Mouse (Mus musculus) monocyte, adult 2 months (primary cell): ENCODE measurements around the gene Exoc3l.

Experiments used
- DNase-seq, 2 experiments: peaks; one replicate each; pipeline ENCODE4 v3.0.0; 2022; ENCODE audit warnings: low spot score in 2 of 2, low read depth in 1 of 2

The Exoc3l gene

DNA sequence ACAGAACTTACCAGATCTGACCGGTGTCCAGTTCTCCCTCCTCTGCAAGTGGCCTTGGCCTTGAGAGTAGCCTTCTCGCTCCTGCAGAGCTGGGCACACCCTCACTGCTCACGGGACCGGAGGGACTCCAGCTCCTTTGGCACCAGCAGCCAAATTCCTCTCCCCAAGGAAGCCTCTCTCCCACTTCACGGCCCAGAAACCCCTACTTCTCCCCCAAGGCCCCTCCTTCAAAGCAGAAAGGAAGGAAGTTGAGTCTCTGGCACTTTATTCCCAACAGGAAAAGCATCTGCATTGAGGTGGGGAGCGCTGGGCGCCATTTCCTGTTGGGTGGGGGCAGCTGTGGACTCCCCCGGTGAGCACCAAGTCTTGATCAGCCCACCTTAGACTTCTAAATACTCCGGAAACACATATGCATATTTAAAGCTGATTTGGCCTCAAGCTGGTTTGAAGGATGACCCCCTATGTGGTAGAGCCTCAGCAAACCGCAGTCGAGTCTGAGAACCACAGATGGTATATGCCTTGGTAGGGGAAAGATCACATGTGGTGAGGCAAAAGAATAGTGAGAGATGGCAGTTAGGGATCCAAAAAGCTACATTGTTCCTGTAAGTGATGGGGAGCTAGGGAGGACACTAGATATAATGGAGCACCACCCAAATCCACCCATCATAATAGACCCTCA lies at the start of gene Exoc3l:
Gene Exoc3l, minus strand, starts transcription at position 207 of the 679 bp plus-strand sequence.
- no peak for DNase-seq

DNA sequence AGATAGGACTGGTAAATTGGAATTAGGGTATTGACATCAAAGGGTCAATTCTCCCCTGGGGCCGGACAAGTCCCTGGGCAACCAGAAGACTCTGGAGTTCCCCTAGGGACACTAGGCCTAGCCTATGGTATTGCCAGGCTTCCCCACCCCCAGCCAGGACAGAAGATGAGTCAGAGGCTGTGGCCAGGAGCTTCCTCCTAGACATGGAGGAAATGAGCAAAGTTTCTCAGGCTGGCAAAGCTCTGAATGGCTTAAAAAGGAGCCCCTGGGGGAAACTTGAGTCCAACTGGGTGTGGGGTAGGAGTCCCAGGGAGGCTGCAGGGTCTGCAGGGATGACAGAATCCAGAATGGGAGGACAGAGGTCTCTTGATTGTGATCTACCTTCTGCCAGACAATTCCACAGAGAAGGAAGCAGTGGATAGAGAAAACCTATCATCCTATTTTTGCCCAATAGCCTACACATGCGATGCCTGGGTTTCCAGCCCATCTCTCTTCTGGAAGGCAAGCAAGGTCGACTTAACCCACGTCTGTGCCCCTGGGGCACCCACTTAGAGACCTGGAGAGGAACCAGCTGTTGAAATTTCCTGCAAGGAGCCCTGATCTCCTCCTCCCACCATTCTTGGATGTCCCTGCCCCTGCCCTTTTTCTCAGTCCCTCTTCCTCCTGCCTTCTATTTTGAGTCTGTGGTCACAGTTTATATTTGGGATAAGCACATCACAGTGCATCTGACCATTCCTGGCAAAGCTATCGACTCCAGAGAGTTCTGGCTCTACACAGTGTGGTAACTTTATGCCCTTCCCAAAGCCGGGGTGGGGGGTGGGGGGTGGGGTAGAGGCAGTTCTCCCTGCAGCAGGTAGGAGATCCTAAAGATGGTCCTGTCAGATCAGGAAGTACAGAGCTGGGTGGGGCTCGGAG lies 49.4 kb upstream of the Exoc3l start:
- peak; percentile 55 to 60 for DNase-seq

DNA sequence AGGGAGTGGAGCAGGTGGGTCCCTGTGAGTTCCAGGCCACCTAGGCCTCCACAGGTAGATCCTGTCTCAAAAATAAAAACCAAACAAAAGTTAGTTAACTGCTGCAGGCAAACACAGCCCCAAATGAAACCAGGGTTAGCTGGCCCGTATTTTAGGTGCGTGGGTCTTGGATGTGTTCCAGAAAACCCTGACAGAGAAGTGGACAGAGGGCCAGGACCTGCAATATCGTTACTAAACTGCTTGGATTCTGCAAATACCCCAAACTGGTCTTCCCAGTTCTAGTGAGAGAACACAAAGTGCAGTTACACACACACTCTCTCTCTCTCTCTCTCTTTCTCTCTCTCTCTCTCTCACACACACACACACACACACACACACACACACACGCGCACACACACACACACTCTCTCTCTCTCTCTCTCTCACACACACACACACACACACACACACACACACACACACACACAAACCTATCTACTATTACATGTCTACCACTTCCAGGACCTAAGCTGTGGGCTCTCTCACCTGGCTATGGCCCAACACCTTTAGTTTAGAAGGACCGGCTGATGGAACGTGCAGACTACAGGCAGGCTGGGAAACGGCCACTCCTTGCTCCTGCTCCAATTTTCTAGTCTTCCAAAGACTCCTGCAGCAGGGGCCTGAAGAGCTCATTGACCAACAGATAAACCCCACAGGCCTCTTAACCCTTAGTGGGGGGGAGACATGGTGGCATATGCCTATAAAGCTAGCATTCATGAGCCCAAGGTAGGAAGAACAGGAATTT lies 48.1 kb upstream of the Exoc3l start:
- DNase-seq, result no peak

DNA sequence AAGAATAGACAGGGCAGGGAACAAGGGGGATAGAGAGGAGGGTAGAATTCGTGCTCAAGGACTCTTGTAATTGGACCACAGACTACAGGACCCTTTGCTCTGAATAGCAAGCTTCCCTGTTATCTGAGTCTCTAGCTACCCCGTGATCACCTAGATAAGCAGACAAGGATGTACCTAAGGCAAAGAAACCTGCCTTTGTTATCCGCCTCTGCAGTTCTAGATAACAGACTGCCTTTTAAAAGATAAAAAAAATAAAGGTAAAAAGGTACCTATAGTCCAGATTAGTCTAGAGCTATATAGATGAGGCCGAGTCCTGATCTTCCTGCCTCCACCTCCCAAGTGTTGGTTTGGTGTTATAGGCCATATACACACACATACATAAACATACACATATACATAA lies 46.9 kb upstream of the Exoc3l start:
- DNase-seq, result no peak

DNA sequence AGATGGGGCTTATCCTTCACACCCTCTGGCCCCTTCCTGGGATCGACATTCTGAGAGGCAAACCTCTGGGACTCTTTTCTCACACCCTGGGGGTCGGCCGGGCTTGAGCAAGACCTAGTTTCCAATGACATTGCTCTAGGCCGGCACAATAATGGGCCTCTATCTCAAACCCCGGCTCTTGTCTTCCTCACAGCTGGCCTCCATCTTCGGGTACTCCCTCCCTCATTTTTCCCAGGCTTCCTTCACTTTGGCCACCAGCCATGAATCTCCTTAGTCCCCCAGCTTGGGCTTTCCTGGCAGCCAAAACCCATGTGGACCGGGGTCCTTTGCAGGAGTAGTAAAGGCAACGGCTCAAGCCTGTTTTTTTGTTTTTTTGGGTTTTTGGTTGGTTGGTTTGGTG lies 45.5 kb upstream of the Exoc3l start:
- no peak for DNase-seq

DNA sequence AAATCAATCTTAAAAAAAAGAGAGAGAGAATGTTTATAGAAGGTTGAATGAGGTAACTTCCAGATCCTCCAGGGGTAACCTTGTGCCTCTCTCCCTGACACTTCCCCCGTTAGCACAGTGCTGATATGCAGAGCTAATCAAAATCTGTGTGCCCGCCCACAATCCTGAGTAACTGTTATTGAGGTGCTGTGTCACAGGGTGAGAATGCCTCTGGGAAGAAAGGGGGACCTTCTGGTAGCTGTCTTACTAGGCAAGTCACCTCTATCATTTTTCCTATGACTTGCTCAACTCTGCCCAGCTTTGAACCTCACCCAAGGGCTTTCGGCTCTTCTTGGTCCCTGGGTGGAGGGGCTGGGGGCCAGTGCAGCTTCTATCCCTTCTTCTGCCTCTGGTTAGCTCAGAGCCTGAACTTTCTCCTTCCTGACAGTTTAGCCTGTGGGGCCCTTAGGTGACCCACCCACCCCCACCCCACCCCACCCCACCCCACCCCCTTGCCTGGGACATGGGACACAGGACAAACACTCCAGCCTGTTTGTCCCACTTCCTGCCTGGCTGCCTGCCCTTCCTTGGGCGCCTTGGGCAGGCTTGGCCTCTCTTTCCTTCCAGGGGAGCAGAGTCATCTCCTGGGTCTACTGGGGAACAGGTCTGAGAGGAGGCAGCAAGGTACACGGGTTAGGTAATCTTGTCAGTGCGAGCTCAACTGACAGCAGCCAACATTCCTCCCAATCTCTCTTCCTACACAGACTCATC lies 44.2 kb upstream of the Exoc3l start:
- no peak for DNase-seq

DNA sequence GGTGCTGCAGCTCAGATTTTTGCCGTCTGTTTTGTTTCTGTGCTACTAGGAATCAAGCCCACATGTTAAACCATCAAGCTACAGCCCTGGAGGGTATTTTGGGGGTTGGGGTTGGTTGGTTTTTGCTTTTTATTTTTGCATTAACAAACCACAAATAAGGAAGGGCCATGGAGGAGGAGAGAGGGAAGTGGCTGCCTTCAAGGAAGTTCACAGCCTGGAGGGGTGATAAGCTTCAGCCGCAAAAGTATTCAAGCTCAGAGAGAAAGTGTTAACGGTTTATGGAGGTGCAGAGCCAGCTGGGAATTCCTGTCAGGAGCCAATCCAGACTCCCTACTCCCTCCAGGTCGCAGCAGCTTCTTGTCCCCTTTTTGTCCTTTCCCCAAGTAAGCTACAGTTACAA lies 43.1 kb upstream of the Exoc3l start:
- no peak for DNase-seq

DNA sequence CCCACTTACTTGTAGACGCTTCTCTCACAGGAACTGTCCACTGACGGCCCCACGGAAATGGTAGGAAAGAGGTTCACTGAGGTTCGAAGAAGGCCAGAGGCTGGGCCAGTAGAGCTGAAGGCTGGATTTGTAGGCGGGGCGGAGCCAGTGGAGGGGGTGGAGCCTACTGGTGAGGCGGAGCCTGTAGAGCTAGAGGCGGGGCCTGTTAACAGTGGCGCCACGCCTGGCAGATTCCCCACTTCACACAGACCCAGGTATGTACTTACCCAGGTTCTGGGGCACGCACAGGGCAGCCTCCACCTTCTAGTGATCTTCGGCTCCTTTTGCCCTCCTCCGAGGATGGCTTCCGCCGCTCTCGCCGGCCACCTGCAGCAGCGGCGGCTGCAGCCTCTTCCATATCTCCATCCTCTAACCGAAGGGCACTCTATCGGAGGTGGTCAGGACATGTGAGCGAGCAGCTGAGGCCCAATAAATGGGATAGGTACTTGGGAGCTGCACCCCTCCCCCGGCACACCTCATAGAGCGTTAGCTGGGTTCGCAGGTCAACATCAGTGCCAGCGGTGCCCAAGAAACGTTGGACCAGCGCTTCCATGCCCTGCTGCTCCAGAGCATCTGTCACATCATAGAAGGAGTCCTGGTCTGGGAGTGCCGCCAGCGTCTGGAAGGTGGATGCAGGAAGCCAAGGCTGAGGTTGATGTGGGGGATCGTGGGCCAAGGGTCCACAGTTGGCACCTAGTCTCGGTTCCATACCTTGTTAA lies 40.7 kb upstream of the Exoc3l start:
- DNase-seq, result no peak

DNA sequence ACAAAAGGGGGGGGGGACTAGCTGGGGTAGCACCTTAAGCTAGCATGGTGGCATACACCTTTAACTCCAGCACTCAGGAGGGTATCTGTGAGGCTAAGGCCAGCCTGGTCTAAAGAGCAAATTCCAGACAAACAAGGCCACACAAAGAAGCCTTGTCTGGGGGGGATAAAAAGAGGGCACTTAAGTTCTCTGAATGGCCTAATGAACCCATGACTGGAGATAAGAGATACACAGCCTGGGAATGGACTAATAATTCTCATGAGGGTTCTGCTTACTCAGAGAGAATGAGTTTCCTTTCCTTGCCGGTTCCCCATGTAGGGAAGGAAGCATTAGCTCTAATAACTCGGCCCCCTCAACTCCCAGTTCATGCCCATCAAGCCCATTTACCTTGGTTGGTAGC lies 36.6 kb upstream of the Exoc3l start:
- no peak for DNase-seq

DNA sequence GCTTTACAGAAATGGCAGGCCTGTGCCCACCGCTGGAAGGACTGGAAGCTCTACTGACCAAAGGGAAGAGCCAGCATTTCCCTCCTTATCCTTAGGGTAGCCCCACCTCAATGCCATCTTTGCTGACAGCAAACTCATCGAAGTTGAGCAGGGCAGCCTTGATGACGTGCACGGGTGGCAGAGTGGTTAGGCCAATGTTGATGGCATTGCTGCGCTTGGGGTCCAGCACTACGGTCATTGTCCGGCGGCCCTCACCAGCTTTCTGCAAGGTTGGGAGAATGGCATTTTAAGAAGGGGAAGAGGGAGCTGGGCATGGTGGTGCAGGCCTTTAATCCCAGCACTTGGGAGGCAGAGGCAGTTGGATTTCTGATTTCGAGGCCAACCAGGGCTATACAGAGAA lies 36.0 kb upstream of the Exoc3l start:
- DNase-seq, result no peak

DNA sequence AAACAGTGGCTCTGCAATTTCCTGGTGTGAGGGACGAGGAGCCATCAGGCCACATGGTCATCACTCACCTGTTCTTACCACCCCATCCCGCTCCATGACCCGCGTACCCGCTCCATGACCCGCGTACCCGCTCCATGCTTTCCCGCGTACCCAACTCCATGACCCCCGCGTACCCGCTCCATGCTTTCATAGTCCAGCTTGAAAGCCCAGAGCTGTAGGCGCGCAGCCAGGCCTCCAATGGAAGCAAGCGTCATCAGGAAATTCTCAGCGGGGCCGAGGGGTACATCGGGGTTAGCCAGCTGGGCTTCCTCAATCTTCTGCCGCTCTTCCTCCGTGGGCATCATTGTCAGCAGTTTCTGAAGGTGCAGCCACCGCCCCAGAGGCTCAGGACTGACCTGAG lies 35.6 kb upstream of the Exoc3l start:
- DNase-seq, result no peak

DNA sequence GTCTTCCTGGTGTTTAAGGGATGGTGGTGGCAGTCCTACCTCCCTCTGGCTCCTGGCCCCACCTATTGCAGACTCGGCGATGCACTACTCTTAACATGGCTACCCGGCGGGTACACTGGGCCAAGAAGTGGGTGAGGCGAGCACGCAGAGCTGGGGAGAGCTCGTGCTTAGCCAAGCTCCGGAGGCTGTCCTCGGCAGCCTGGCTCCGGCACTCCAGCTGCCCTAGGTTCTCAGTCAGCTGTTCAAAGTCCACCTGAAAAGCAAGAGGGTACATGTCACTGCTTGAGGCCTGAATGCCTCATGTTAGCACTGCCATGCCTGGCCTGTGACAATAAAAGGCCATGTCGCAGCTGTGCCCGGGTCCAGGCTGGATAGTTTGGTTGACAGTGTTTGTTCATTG lies 34.4 kb upstream of the Exoc3l start:
- DNase-seq, result no peak

DNA sequence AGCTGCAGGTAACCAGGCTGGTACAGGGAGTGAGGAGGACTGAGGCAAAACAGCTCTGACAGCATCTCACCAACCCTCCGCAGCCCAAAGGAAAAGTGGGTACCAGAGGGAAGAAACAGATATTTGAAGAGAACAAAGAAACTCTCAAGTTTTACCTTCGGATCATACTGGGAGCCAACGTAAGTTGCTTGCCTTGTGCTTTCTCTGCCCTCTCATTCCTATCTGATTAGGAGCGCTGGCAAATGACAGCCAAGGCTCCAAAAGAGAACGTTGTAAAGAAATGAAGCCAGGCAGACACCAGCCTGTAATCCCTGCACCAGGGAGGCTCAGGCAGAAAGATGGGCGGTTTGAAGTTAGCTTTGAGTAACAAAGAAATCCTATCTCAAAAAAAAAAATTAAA lies 31.1 kb upstream of the Exoc3l start:
- no peak for DNase-seq

DNA sequence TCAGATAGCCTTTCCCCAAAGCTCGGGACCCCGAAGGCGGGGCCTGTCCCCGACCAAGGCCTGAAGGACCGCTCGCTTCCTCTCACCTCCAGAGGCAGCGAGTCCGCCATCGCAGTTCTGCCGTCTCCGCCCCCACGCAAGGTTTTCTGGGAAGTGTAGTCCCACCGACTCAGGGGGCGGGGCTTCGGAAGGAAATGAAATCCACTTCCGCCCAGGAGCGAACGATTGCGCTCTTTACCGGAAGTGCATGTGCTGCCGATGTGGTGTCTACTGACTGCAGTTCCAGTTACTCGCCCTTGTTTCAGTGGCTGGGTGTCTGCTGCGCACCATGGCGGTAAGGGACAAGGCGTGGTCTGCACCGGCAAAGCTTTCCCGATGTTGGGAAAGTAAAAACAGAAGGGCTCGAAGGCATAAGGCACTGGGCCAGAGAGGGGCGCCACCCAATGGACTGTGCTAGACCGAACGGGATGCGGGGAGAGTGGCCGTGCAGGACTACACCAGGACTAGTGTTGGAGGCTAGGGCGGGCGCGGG lies 30.3 kb upstream of the Exoc3l start, which contains the start of the genes Lrrc29 and Tmem208:
Gene Lrrc29, minus strand, starts transcription at position 138 of the 532 bp plus-strand sequence.
Gene Tmem208, plus strand, starts transcription at position 214 of the 532 bp plus-strand sequence.
- peak; percentile 94 for DNase-seq

DNA sequence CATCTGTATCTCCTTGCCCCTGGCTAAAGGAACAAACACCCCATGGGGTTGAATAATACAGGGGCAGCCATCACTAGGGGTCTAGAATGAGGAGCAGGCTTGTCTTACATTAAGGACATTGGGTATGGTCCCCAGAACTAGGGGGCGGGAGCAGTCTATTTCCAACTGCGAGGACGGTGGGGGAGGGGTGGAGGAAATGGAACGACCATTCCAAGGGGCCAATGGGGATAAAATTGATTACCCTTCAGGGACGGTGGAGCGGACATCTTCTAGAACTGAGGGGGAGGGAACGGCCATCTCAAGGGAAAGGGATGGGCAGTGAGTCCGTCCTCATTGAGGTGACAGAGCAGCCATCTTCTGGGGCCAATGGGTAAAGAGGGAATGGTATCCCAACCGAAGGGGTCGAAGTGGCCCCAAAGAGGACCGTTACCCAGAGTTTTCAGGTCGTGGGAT lies 29.8 kb upstream of the Exoc3l start:
- no peak for DNase-seq

DNA sequence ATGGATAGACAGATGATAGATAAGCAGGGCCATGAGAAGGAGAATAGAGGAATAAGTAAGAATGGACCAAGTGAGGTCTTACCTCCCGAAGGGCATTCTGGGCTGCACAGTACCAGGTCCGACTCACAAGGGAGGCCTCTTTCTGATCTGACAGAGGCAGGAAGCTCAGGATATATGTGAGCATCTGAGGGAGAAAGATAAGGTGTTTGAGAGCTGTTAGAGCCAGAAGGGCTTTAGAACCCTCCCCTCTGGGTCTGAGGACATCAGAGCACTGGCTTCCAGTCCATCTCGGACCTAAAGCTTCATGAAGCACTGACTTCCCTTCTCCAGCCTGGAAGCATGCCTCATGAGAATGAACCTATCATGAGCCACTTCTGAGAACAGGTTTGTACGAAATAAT lies 27.3 kb upstream of the Exoc3l start:
- no peak for DNase-seq

DNA sequence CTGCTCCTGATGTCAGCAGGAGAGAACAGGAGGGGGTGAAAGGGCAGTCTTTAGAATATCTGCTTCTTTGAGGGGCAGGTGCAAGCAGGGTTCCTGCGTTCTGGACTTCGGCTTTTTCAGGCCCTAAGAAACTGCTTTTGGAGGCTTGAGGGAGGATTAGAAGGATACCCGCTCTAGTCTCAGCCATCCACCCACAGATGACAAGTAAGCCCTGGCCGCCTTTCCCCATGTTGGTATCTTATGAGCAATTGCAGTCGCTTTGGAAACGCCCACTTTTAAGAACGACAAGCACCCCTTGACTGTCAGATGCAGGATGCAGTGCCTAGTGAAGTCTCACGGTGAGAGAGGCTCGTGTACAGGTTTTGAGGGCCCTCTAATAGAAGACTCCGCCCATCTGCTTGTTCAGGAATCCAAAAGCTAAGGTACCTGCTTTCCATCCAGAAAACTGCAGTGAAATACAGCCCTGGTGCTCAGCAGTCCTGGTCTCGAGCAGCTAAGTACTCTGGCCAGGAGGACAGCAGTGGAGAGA lies 22.8 kb upstream of the Exoc3l start:
- DNase-seq, result no peak

DNA sequence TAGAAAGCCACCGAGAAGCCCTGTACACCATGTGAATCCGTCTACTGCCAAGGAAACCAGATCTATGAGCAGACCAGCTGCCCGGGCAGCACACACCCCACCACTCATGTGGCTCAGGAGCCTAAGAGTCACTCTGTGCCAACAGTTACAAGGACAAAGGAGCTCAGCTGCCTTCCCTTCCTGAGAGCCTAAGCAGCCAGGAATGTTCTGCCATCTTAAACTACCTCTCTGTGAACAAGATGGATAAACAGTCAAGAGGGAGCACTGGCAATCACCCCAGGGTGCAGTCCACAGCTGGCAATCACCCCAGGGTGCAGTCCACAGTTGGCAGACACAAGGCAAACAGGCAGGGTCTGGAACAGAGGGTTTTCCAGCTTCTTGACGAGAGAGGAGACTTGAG lies 22.0 kb upstream of the Exoc3l start:
- DNase-seq, result no peak

DNA sequence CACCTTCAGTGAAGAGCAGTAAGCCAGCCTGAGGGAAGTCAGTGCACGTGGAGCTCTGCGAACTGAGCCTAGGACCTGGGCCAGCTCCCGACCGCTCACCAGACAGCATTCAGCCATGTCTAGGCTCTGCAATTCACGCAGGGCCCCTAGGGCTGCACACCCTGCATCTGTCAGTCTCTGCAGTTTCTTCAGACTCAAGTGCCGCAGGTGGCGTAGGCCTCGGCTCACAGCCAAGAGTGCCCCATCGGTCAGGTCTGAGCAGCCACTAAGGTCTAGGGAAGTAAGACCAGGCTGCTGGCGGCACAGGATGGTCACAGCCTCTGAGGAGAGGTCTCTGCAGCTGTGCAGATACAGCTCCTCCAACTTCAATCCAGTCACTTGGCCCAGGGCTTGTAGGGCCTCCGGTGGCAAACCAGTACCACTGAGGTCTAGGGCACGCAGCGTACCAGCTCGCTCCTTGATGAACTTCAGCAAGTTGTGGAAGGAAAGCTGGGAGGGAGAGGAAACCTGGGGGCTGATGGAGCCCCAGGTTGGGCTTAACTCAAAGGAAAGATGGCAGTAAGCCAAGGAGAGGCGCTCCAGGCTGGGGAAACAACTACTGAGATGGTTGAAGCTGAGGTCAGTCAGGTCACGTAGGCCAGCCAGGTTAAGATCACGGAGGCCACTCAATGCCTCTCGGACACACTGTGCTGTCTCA lies 19.3 kb upstream of the Exoc3l start:
- DNase-seq, result no peak
